Mouse (Mus musculus) C2C12 (cell line): ENCODE measurements at regions not wholly inside any gene's neighbourhood (a gene's known extent, or its start where the extent isn't known, plus 50 kb on each side); places are given as distances from the start of the nearest gene placed in this dataset.

Experiments used
- CTCF ChIP-seq: IDR thresholded peaks from one replicate; pipeline ENCODE4 v1.5.1; 2011; ENCODE audit not compliant: control insufficient read depth, insufficient read depth, insufficient read length
- MAX ChIP-seq: IDR thresholded peaks from one replicate; pipeline ENCODE4 v1.6.1; 2011; ENCODE audit warnings: mild to moderate bottlenecking, control low read depth
- MYOD1 ChIP-seq: IDR thresholded peaks from one replicate; pipeline ENCODE4 v1.6.1; 2011; ENCODE audit warnings: low read depth; ENCODE audit not compliant: control insufficient read depth, insufficient read length
- USF1 ChIP-seq: IDR thresholded peaks from one replicate; pipeline ENCODE4 v1.6.1; 2011; ENCODE audit warnings: low read depth, mild to moderate bottlenecking, control low read depth, moderate library complexity

- TF ChIP-seq CTCF (no peak), MAX (no peak), USF1 (no peak), MYOD1 (no peak)
These were observed 491.3 kb upstream of the Negr1 start for GRCm38 (mm10) chr3:156070257-156070656.
